Mouse (Mus musculus): Measurements from ENCODE around the gene Zp3. TPM values are rescaled to one million over a fixed set of nuclear protein-coding genes. Genes with fewer than 3 reads are reported as not detected.

Gene Zp3
- total and polyA plus RNA-seq, 3 experiments, result not detected

GRCm38 (mm10) chr5:135996162-135996561 lies 16.3 kb downstream of the Zp3 start:
- H3K4me3 ChIP-seq, result no peak overlapping the region
- DNase-seq, result no peak
- TF ChIP-seq POLR2A (IDR thresholded peaks at IDR 0.05; ENCODE audit: insufficient read depth, low read depth, low read length) (no peak), CTCF (IDR thresholded peaks at IDR 0.05) (no peak), EP300 (IDR thresholded peaks at IDR 0.05; ENCODE audit: insufficient read depth, low read depth, low read length) (no peak)
- H3K27me3 ChIP-seq (ENCODE audit: control insufficient read depth, insufficient read depth, low read length), result no peaks in the 10 kb centered on the region
- H3K36me3 ChIP-seq (ENCODE audit: control insufficient read depth, insufficient read depth, low read length), result no peaks in the 10 kb centered on the region
- 70% methylated on average over 8 of the region's 8 CpGs for WGBS
- H3K4me1 ChIP-seq (ENCODE audit: control insufficient read depth, insufficient read depth, low read length), result no peaks in the 10 kb centered on the region
- no peak overlapping the region for H3K9ac ChIP-seq (ENCODE audit: low read depth, low read length)
- intact Hi-C loops (cut with DNase I), result no loop called here
- H3K79me2 ChIP-seq (replicated peaks; ENCODE audit: control insufficient read depth, insufficient read depth, low read length), result no peaks in the 10 kb centered on the region
- H3K27ac ChIP-seq, result no peak overlapping the region

GRCm38 (mm10) chr5:136001222-136001621 lies 21.3 kb downstream of the Zp3 start:
- Histone ChIP-seq H3K79me2 (replicated peaks; ENCODE audit: control insufficient read depth, insufficient read depth, low read length) (no peaks in the 10 kb centered on the region; the same call in 1 of the 2 replicates), H3K27me3 (ENCODE audit: control insufficient read depth, insufficient read depth, low read length) (no peaks in the 10 kb centered on the region), H3K4me1 (ENCODE audit: control insufficient read depth, insufficient read depth, low read length) (peaks cover 2% of the 10 kb centered on the region), H3K4me3 (no peak overlapping the region), H3K27ac (no peak overlapping the region), H3K9ac (ENCODE audit: low read depth, low read length) (no peak overlapping the region), H3K36me3 (ENCODE audit: control insufficient read depth, insufficient read depth, low read length) (no peaks in the 10 kb centered on the region)
- no peak for DNase-seq
- WGBS, result 85% methylated on average over 6 of the region's 6 CpGs
- TF ChIP-seq CTCF (IDR thresholded peaks at IDR 0.05) (no peak), EP300 (IDR thresholded peaks at IDR 0.05; ENCODE audit: insufficient read depth, low read depth, low read length) (no peak), POLR2A (IDR thresholded peaks at IDR 0.05; ENCODE audit: insufficient read depth, low read depth, low read length) (no peak)
- intact Hi-C loops (cut with DNase I), result no loop called here

GRCm38 (mm10) chr5:136002325-136002724 lies 22.4 kb downstream of the Zp3 start:
- H3K9ac ChIP-seq (ENCODE audit: low read depth, low read length), result no peak overlapping the region

DNA sequence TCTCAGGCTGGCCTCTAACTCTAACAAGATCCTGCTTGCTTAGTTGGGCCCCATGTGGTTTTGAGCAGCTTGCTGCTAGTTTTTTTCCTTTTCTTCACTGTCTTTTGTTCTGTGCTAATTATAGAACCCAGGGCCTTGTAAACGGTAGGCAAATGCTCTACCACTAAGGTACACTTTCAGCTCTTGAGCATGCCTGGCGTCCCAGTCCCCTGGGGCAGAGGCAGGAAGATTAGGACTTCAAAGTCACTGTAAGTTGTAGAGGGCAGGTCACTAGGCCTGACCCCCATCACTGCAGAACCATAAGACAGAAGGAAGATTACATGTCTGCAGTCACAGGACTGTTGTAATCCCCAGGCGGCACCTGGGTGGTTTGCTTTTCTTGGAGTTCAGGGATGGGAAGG lies 22.9 kb downstream of the Zp3 start:
- H3K9ac ChIP-seq (ENCODE audit: low read depth, low read length), result no peak overlapping the region
- H3K4me1 ChIP-seq (ENCODE audit: control insufficient read depth, insufficient read depth, low read length), result peaks cover 2% of the 10 kb centered on the region
- no peak for TF ChIP-seq EP300 (IDR thresholded peaks at IDR 0.05; ENCODE audit: insufficient read depth, low read depth, low read length)
- no peak for TF ChIP-seq POLR2A (IDR thresholded peaks at IDR 0.05; ENCODE audit: insufficient read depth, low read depth, low read length)
- H3K27me3 ChIP-seq (ENCODE audit: control insufficient read depth, insufficient read depth, low read length), result no peaks in the 10 kb centered on the region
- H3K36me3 ChIP-seq (ENCODE audit: control insufficient read depth, insufficient read depth, low read length), result no peaks in the 10 kb centered on the region
- H3K27ac ChIP-seq, result no peak overlapping the region
- DNase-seq, result no peak
- no peak overlapping the region for H3K4me3 ChIP-seq
- intact Hi-C loops (cut with DNase I), result no loop called here
- 38% methylated on average over 3 of the region's 3 CpGs for WGBS
- H3K79me2 ChIP-seq (replicated peaks; ENCODE audit: control insufficient read depth, insufficient read depth, low read length), result no peaks in the 10 kb centered on the region; the same call in none of the 2 replicates

More at GRCm38 (mm10) chr5:136002325-136002724, 22.4 kb downstream of the Zp3 start:
- Histone ChIP-seq H3K4me1 (ENCODE audit: control insufficient read depth, insufficient read depth, low read length) (peaks cover 2% of the 10 kb centered on the region), H3K79me2 (replicated peaks; ENCODE audit: control insufficient read depth, insufficient read depth, low read length) (no peaks in the 10 kb centered on the region; the same call in none of the 2 replicates), H3K27ac (no peak overlapping the region), H3K27me3 (ENCODE audit: control insufficient read depth, insufficient read depth, low read length) (no peaks in the 10 kb centered on the region), H3K4me3 (no peak overlapping the region), H3K36me3 (ENCODE audit: control insufficient read depth, insufficient read depth, low read length) (no peaks in the 10 kb centered on the region)
- 51% methylated on average over 2 of the region's 2 CpGs for WGBS
- TF ChIP-seq POLR2A (IDR thresholded peaks at IDR 0.05; ENCODE audit: insufficient read depth, low read depth, low read length), result no peak
- no peak for TF ChIP-seq EP300 (IDR thresholded peaks at IDR 0.05; ENCODE audit: insufficient read depth, low read depth, low read length)
- TF ChIP-seq CTCF (IDR thresholded peaks at IDR 0.05), result no peak
- intact Hi-C loops (cut with DNase I), result no loop called here
- no peak for DNase-seq

GRCm38 (mm10) chr5:136004537-136004936 lies 24.6 kb downstream of the Zp3 start:
- no peak for DNase-seq
- Histone ChIP-seq H3K36me3 (ENCODE audit: control insufficient read depth, insufficient read depth, low read length) (no peaks in the 10 kb centered on the region), H3K79me2 (replicated peaks; ENCODE audit: control insufficient read depth, insufficient read depth, low read length) (no peaks in the 10 kb centered on the region; the same call in none of the 2 replicates), H3K4me3 (no peak overlapping the region), H3K4me1 (ENCODE audit: control insufficient read depth, insufficient read depth, low read length) (peaks cover 2% of the 10 kb centered on the region), H3K9ac (ENCODE audit: low read depth, low read length) (no peak overlapping the region), H3K27me3 (ENCODE audit: control insufficient read depth, insufficient read depth, low read length) (no peaks in the 10 kb centered on the region), H3K27ac (no peak overlapping the region)
- intact Hi-C loops (cut with DNase I), result no loop called here
- TF ChIP-seq EP300 (IDR thresholded peaks at IDR 0.05; ENCODE audit: insufficient read depth, low read depth, low read length), result no peak
- TF ChIP-seq CTCF (IDR thresholded peaks at IDR 0.05), result no peak
- TF ChIP-seq POLR2A (IDR thresholded peaks at IDR 0.05; ENCODE audit: insufficient read depth, low read depth, low read length), result no peak
- WGBS, result 76% methylated on average over 4 of the region's 4 CpGs

DNA sequence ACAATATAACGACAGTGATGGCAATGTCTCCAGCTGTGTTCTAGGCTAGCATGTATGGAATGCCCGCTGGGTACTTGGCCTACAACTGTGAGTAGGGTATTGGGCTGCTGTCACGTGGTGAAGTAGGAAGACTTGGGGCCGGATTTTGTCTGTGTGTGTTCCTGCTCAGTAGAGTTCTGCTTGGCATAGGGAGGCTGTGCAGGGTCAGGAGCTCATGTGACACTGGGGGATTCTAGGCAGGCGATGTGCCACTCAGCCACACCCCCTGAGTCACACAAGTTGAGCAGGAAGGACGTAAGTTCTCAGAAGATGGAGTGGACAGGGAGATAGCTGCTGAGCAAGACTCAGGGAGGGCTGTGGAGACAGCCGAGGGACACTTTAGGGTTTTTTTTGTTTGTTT lies 27.8 kb downstream of the Zp3 start:
- H3K4me3 ChIP-seq, result no peak overlapping the region
- no peak overlapping the region for H3K9ac ChIP-seq (ENCODE audit: low read depth, low read length)
- H3K79me2 ChIP-seq (replicated peaks; ENCODE audit: control insufficient read depth, insufficient read depth, low read length), result no peaks in the 10 kb centered on the region; the same call in none of the 2 replicates
- no peak overlapping the region for H3K27ac ChIP-seq
- intact Hi-C loops (cut with DNase I), result no loop called here
- TF ChIP-seq EP300 (IDR thresholded peaks at IDR 0.05; ENCODE audit: insufficient read depth, low read depth, low read length), result no peak
- TF ChIP-seq CTCF (IDR thresholded peaks at IDR 0.05), result no peak
- no peak for TF ChIP-seq POLR2A (IDR thresholded peaks at IDR 0.05; ENCODE audit: insufficient read depth, low read depth, low read length)
- WGBS, result 63% methylated on average over 7 of the region's 7 CpGs
- no peaks in the 10 kb centered on the region for H3K36me3 ChIP-seq (ENCODE audit: control insufficient read depth, insufficient read depth, low read length)
- H3K4me1 ChIP-seq (ENCODE audit: control insufficient read depth, insufficient read depth, low read length), result peaks cover 1% of the 10 kb centered on the region; the same call in 1 of the 2 replicates
- no peaks in the 10 kb centered on the region for H3K27me3 ChIP-seq (ENCODE audit: control insufficient read depth, insufficient read depth, low read length)
- no peak for DNase-seq
